Mouse (Mus musculus): Measurements from ENCODE around the gene Unk.

DNA sequence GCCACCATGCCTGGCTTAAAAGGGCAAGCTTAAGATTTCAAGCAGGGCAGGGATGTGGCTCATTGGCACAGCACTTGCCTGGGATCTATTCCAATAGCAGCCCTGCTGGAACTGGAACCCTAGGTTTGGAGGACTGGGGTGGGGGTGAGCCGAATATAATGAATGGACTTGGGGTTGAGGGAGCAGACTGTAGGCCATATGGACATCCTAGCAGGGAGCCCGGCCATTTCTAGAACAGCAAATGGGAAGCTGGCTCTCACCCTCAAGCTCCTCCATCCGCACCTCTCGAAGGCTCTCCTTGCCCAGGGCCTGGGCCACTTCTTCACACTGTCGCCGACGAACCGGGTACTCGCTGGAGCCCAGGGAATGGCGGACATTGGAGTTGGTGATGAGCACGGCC lies 20.5 kb upstream of the Unk start:
- peak; percentile 47; the same call in 1 of the 2 replicates for TF ChIP-seq POLR2A (IDR thresholded peaks at IDR 0.05; ENCODE audit: borderline replicate concordance, insufficient read depth, low read length)
- no peak for TF ChIP-seq CTCF (IDR thresholded peaks at IDR 0.05; ENCODE audit: borderline replicate concordance, insufficient read depth, low read depth, low read length)

Data from cerebellum, adult 2 months (tissue).